Mouse (Mus musculus) common myeloid progenitor, adult 5-6 weeks (primary cell): Measurements from ENCODE around the gene Cux1. TPM values are rescaled to one million over a fixed set of nuclear protein-coding genes. Genes with fewer than 3 reads are reported as not detected.

Experiments
- ATAC-seq: replicated peaks from 2 replicates; pipeline ENCODE4 v1.8.0; 2016; ENCODE audit warnings: low read depth, mild to moderate bottlenecking, moderate TSS enrichment, inconsistent platforms; ENCODE audit not compliant: poor library complexity, severe bottlenecking
- total RNA-seq: library from RNA; stranded (forward); fragments of 200-1000, 187-1606 nt; gene quantifications from 2 replicates; pipeline ENCODE4 v1.2.3, GENCODE M21; 2017

The Cux1 gene
- total RNA-seq, 1 experiment from 2014 or later: 202 TPM

DNA sequence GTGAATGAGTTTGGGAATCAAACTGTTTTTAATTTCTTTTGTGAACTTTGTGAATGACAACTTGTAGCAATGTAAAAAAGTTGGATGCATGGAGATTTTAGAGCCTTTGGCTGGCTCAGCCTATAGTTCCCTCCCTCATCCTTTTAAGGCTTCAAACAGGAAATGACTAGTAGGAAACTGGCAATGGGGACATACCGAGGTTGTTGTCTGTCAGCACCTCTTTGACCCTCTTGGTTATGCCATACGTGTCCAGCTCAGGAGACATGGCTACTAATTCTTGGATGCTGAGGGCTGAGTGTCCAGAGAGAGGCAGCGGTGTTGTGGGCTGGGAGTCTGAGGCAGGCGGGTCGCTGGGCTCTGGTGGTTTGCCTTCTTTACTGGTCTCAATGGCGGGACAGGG, 280.7 kb downstream of the Cux1 start:
- no peak for ATAC-seq

DNA sequence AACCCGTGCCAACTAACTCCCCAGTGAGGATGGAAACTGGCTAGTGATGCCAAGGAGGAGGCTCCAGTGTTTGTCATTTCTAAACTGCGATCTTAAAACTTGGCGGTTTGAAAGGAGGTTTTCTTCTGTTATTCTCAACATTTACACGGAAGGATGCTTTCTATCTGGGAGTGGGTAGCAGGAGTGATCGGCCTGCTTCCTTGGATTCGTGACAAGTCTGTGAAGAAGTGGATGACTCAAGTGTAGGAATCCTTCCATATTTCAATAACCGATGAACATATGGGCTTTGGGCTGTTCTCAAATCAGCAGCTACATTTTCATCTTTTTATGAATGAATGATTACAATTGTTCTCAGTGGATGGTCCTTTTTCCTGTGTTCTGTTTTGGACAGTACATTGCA, 282.2 kb downstream of the Cux1 start:
- ATAC-seq: no peak

DNA sequence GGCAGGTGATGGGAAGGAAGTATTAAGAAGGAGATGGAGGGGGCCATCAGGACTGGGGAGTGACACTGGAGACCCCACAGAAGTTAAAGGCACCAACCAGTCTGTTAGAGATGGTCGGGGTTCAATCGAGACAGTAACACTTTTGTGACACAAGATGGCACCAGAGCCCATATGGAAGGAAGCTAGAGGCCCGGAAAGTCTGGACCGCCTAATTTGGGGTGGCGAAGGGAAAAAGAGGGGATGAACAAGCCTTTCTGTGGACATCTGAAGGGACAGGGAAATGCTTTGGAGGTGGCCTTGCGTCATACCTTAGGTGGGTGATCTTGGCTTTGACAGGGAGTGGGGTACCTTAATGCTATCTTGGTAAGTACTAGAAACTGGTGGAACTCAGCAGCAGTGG, 285.9 kb downstream of the Cux1 start:
- no peak for ATAC-seq

DNA sequence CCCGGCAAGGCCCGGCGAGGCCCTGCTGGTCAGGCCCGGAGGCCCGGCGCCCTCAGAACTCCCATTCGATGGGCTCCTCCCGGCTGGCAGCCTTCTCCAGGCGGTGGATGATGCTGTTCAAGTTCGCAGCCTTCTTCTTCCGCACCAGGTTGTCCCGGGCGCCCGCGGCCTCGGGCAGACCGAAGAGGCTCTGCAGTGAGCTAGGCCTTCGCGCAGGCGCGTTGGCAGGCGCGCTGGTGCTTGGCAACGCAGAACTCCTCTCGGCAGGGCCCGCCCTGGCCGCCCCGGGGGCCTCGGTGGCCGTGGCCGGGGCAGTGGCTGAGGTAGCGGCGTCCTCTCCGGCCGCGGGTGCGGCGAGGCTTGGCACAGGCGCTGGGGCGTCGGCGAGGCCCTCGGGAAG, 292.6 kb downstream of the Cux1 start:
- no peak for ATAC-seq

DNA sequence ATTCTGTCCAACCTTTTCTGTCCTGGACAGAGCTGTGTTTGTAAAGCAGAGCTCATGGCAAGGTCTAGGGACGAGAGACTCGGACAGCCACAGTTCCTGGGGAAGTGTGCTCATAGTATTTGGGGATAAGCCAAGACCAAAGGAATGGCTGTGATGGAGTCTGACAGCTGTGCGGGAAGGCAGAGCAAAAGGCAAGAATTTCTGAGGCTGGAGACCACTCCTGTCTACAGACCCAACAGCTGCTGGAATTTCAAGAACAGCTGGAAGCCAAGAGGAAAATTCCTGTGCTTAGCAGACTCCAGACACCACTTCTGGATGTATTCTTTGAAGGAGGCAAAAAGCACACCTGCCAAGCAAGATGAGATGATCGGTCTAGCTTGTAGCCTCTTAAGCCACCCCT, 297.4 kb downstream of the Cux1 start:
- ATAC-seq: no peak

DNA sequence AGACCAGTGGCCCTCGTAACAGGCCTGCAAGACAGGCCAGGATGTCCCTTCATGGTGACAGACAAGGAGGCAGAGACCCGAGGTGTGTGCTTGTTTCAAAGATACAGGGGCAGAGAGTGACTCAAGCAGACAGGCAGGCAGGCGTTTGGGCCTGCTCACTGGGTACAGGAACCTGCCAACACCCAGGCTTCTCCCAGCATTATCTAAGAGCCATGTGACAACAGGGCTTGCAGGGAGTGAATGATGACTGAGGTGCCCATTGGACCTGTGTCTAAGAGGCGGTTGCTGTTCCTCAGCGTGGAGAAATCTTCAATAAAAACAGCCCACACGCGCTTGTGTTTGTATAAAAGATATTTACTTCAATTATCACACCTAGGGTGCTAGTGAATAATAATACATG, 301.2 kb downstream of the Cux1 start:
- ATAC-seq: no peak

DNA sequence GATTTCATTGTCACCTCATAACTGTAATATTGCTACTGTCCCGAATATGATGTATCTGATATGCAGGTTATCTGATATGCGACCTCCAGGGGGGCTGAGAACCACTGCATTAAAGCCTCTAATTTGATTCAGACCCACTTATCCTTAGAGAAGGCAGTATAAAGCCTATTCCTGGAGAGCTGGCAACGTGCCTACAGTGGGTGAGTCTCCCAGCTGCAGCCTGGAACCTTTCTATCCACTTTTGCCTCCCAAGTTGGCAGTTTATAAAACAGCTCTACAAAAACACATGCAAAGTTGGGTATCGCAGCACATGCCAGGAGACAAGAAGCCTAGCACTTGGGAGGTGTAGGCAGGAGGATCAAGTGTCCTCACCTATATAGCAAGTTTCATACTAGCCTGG, 303.9 kb downstream of the Cux1 start:
- no peak for ATAC-seq

DNA sequence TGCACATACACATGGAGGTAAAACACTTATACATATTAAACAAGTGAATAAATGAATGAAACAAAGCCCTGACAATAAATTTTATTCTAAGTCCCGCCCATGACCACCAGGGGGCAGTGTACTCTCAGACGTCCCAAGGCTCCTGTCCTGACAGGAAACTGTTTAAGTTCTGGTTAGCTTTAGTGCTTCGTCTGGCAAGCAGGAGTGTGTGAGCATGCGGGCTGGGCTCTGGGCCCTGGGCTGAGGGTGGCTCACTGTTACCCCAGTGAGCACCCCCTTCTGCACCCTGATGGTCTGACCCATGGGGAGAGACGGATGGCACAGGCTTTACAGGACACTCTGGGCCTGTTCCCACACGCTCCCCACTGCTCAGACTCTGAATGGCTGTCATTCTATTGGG, 308.4 kb downstream of the Cux1 start:
- peak; percentile 81 for ATAC-seq

DNA sequence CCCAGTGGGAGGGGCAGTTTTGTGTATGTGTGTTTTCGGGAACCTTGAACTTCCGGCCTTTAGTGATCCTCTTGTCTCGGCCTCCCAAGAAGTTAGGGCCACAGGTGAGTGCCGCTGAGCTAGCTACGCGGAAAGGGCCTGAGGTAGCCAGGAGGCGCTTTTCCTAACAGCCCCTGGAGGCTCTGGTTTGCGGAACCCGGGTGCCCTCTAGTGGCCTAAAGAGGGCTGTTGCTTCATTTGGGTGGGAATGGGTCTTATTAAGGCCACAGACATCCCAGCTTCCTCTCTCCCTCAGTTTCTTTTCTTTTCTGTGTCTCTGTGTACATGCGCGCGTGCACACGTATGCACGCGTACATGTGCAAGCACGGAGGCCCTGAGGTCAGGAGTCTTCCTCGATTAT, 314.4 kb downstream of the Cux1 start:
- peak; percentile 72 for ATAC-seq

DNA sequence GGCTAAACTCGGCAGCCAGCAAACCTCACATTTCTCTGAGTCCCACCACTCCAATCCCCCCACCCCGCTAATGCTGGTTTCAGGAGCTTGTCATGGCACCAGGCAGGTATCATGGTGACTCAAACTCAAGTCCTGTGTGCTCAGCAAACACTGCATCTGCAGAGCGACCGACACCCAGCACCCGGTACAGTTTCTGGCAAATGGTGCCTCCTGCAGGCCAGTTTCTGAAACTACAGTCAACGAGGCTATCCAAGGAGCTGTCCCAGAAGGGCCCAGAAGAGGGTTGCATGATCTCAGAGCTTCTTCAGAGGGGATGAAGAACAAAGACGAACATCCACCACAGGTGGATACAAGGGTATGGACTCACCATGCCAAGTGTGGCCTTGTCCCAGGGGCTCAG, 316.3 kb downstream of the Cux1 start:
- ATAC-seq: no peak

DNA sequence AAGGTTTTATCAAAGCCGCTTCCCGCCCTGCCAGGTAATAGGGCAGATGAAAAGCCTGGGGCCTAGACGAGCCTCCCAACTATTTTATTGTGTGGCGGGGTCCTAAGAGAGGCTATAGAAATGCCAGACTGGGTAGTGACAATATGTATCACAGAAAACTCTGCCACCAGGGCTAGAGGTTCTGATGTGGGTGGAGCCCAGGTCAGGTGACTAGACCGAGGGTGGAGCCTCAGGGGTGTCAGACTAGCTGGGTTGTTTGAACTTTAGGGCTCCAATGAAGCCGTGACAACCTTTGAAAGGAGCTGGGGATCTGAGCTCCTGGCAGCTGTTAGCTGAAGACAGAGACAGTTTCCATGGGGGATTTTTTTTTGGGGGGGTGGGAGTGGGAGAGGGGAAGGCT, 318.8 kb downstream of the Cux1 start:
- ATAC-seq: no peak

DNA sequence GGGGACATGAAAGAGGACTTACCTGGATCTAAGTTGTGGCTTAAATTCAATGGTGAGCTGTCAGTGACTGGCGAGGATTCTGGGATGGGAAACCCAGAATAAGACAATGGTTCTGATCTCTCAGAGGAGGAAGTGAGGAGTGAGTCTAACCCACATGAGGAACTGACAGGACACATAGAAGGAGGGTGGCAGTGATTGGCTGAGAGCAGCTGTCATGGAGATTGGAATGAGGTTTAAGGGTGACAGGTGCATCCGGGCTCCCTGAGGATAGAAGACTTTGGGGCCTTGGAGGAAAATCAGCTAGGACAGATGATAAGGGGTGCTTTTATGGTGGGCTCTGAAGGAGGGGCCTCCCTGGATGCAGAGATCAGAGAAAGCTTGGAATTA, 320.8 kb downstream of the Cux1 start, which contains the start of gene Sh2b2:
TSS of gene Sh2b2 (minus strand) at position 105 of the 387 bp plus-strand sequence.
- ATAC-seq: peak; percentile 55

DNA sequence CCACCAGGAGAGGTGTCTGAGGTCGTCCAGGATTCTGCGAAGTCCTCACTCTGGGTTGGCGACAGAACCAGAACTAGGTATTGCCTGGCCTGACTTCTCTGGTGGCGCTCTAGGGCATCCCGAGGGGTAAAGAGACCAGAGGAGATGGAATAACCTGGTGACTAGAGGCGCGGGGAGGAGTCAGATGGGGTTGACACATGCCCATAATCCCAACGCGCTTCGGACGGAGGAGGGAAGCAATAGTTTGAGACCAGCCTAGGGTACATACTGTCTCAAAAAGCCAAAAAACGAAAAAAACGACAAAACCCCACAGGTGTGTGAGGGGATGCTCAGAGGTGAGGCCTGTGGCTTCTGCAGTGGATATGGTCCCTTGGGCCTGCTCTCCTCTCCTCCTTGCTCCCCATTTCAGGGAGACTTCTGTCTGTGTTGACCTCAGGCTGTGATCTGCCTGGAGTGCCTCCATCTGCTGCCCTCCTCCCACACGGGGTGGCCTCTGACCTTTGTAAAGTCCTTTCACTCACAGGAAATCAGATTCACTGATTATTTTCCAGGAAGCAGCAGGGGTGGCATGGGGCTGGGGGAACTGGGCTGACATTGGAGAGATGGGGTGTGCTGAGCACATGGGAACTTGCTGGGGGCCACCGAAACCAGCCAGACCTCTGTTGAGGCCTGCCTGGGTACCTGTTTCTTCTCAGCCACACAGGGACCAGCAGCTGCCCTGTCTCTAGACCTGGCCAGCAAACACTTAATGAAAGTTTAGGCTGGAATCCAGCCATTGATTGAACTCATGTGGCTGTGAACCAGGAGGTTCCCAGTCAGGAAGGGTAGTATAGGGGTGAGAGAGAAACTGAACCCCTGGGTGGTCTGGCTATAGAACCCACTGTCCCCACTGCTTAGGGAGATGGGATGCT, 321.5 kb downstream of the Cux1 start:
- ATAC-seq: no peak

DNA sequence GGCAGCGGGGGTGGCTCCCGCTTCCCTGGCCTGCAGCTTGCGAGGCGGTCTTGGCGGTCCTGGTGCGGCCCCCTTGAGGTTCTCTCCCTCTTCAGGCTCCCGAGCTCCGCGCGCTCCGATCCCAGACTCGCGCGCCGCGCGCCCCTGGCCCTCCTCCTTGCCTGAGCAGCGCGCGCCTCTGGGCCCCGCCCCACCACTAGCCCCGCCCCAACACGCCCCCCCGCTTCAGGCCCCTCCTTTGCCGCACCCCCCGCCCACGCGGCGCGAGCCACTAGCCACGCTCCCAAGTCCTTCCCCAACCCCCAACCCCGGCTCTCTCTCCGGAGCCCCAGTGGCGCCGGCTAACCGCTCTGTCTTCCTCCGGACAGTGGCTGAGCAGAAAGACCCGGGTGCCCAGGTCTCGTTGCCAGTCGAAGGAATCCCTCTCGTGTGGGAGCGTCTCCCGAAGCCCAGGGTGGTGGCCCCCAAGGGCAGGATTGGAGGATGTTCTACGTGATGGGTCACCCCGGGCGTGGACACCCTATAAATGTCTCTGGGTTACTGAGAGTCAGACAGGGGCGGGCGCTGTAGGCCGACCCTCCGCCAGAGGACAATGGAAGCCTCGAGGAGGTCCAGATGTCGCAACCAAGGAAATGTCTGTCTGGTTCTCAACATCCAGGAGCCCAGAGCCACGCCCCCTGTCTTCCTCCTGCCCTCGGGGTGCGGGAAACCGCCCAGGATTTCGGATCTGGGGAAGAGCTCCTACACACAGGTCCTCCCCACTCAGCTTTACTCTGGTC, 322.3 kb downstream of the Cux1 start:
- peak; percentile 52 for ATAC-seq

DNA sequence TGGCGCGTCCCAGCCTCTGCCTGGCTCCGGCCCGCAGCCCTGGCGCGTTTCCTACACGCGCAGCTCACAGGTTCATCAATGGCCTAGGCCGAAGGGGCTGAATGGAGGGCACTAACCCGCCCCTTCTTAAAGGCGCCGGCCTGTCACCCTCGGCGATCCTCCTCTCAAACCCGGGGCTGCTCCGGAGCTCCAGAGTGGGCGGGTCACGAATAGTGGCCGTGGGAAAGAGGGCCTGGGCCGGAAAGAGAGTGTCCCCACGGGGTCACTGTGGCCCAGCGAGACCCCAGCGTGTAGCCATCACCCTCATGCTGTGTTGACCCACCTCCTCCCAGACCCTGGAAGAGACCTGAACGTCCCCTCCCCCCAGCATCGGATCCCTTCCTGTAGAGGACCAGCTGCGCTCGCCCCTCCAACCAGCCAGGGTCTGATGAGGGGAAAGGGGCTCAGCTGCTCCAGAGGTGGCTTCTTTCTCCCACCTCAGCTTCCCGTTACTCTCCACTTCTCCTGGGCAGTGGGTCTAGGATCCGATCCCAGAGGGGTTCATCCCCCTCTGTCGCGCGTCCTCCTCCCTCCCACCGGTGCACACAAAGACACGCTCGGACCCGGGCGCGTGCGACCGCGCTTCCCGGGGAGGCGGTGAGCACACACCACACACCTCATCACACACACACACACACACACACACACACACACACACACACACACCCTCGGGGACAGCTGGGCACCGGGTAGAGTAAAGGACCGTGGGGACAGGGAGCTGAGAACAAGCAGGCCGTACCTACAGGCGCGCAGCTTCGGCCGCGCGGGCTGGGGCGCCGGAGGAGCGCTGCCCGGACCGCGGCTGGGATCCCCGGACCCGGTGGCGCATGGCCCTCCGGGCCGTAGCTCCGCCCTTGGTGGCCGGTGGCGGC, 323.2 kb downstream of the Cux1 start:
- ATAC-seq: peak; percentile 1; the same call in 1 of the 2 replicates

DNA sequence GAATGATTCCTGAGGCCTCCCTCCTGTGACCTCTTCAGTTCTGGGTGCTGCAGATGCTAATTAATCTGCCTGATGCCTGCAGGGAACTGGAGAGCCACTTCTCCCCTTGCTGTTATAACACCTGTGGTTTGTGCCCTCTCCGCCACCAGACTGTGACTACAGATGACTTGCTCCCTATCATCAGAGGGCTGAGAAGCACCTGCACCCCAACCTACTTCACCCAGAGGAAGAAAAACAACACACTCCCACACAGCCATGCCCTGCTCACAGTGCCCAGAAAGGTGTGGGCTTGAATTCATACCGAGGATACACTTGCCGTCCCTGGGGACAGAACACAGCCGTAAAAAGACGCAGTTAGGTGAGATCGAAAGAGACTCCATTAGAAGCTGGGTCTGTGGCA, 326.1 kb downstream of the Cux1 start:
- no peak for ATAC-seq

DNA sequence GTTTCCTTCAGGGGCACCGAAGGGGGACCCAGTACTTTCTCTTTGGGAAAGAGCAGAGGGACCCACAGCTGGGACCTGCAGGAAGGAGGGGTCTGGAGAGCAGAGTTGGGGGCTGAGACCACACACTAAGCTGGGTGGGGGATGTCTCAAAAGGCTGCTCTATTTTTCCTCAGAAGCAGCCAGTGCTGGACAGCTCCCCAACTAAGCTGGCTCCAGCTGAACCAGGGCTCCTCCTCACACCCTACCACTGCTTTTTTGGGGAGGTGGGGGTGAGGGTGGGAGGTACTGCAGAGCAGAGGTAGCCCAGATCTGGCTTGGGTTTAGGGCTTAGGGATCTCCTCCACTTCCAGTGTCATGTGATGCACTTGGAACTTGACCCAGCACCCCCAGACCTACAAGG, 326.9 kb downstream of the Cux1 start:
- ATAC-seq: no peak

DNA sequence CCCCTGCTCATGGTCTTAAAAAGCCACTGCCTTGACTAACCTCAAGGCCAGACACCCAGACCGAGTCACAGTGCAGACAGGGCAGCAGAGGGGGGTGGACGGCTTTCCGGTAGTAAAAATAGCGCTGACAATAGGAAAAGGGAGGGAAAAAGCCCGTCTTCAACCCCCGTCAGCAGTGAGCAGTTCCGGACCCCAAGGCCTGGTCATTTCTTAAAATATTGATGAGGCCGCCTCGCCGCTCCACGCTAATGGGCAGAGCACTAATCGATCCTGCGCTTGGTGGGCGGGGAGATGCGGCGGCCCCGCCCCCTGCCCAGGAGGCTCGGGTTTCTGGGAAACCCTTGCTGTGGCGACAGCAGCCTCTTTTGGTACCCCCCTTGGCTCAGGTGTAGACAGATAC, 329.7 kb downstream of the Cux1 start:
- peak; percentile 66 for ATAC-seq

DNA sequence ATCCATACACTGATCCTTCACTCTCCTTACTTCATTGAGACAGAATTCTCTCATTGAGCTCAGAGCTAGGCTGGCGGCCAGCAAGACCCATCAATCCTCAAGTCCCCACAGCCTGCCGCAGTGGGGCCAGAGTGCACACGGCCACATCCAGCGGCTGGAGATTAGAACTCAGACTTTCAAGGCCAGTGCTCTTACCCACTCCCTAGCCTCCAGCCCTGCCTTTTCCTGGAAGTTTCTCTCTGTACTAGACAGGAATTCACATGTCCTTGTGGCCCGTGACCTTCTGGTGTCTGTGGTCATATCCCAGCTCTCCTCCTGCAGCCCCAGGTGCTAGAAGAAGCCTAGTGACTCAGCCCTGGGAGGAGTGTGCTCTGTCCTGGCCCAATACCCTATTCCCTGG, 330.7 kb downstream of the Cux1 start:
- ATAC-seq: no peak

DNA sequence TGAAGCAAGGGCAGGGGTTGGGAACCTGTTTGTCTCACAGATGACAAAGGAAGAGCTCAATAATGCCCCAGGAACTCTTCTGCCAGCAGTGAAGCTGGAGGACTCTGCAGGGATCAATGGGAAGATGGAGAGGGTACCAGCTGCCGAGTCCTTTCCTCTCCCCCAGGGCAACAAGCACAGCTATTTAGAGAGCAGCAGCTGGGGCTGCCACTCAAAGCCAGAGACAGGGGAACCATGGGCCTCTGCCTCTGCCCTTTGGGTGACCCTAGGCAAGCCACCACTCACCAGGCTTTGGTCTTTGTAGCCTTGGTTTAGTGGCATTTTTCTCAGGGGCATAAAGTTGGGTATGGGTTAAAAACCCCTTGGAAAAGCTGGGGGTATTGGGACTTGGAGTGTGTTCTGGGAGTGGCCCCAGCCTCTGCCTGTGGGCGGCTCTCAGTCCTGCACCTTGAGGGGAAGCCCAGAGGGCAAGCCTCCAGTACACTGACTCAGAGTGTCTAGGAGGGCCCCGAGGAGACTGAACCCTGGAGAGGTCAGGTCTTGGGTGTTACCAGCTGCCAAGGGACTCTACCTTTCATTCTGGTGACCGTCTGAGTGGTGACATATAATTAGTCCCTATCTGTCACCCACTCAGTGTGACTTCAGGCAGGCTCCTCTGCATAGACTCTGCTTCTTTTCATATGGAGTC, 336.8 kb downstream of the Cux1 start:
- ATAC-seq: no peak
